Mouse (Mus musculus) urinary bladder, postnatal 14 days (tissue): ENCODE measurements at regions not wholly inside any gene's neighbourhood (a gene's known extent, or its start where the extent isn't known, plus 50 kb on each side); places are given as distances from the start of the nearest gene placed in this dataset.

Source experiments
- DNase-seq: peaks from one replicate; pipeline ENCODE4 v3.0.0; 2021; ENCODE audit warnings: low spot score

GRCm38 (mm10) chrX:162210848-162211247 lies 51.3 kb upstream of the Nhs start:
- no peak for DNase-seq
